Mouse (Mus musculus): Measurements from ENCODE around the gene Gm20388. TPM values are rescaled to one million over a fixed set of nuclear protein-coding genes. Genes with fewer than 3 reads are reported as not detected.

Gene Gm20388
- polyA plus RNA-seq, 1 experiment, result 18.7 TPM

- no peak overlapping the region for H3K4me3 ChIP-seq (replicated peaks; ENCODE audit: insufficient read depth, low read depth, low read length)
- peaks cover 14% of the 10 kb centered on the region for H3K4me1 ChIP-seq (ENCODE audit: control insufficient read depth, insufficient read depth, low read length)
- 83% methylated on average over 14 of the region's 14 CpGs for WGBS
- TF ChIP-seq CTCF (IDR thresholded peaks at IDR 0.05; ENCODE audit: borderline replicate concordance, insufficient read depth, low read depth, low read length), result no peak
- no peak for TF ChIP-seq POLR2A (IDR thresholded peaks at IDR 0.05; ENCODE audit: borderline replicate concordance, insufficient read depth, low read length)
- no peak for DNase-seq
- H3K27me3 ChIP-seq (ENCODE audit: control insufficient read depth, insufficient read depth, low read length), result no peaks in the 10 kb centered on the region
- H3K27ac ChIP-seq (ENCODE audit: insufficient read depth, low read length), result no peak overlapping the region
These were observed 2022.3 kb downstream of the Gm20388 start for GRCm38 (mm10) chr8:121932668-121933520.

GRCm38 (mm10) chr8:121934506-121934905, 2023.9 kb downstream of the Gm20388 start:
- Histone ChIP-seq H3K4me3 (replicated peaks; ENCODE audit: insufficient read depth, low read depth, low read length) (no peak overlapping the region), H3K4me1 (ENCODE audit: control insufficient read depth, insufficient read depth, low read length) (peaks cover 14% of the 10 kb centered on the region), H3K27ac (ENCODE audit: insufficient read depth, low read length) (no peak overlapping the region), H3K27me3 (ENCODE audit: control insufficient read depth, insufficient read depth, low read length) (no peaks in the 10 kb centered on the region)
- peak; percentile 36 to 44 for DNase-seq
- TF ChIP-seq CTCF (IDR thresholded peaks at IDR 0.05; ENCODE audit: borderline replicate concordance, insufficient read depth, low read depth, low read length), result peak; percentile 28; the same call in 1 of the 2 replicates
- TF ChIP-seq POLR2A (IDR thresholded peaks at IDR 0.05; ENCODE audit: borderline replicate concordance, insufficient read depth, low read length), result no peak
- 52% methylated on average over 4 of the region's 4 CpGs for WGBS

- DNase-seq, result no peak
- Histone ChIP-seq H3K27me3 (ENCODE audit: control insufficient read depth, insufficient read depth, low read length) (no peaks in the 10 kb centered on the region), H3K4me1 (ENCODE audit: control insufficient read depth, insufficient read depth, low read length) (peaks cover 14% of the 10 kb centered on the region), H3K4me3 (replicated peaks; ENCODE audit: insufficient read depth, low read depth, low read length) (no peak overlapping the region), H3K27ac (ENCODE audit: insufficient read depth, low read length) (no peak overlapping the region)
- TF ChIP-seq CTCF (IDR thresholded peaks at IDR 0.05; ENCODE audit: borderline replicate concordance, insufficient read depth, low read depth, low read length) (no peak), POLR2A (IDR thresholded peaks at IDR 0.05; ENCODE audit: borderline replicate concordance, insufficient read depth, low read length) (no peak)
These were observed 2024.3 kb downstream of the Gm20388 start for GRCm38 (mm10) chr8:121934923-121935322.

- no peak for TF ChIP-seq POLR2A (IDR thresholded peaks at IDR 0.05; ENCODE audit: borderline replicate concordance, insufficient read depth, low read length)
- peak; percentile 45; the same call in 1 of the 2 replicates for TF ChIP-seq CTCF (IDR thresholded peaks at IDR 0.05; ENCODE audit: borderline replicate concordance, insufficient read depth, low read depth, low read length)
- peak overlapping the region; percentile 19; the same call in 1 of the 2 replicates for H3K27ac ChIP-seq (ENCODE audit: insufficient read depth, low read length)
- DNase-seq, result peak; percentile 78 to 86
- no peaks in the 10 kb centered on the region for H3K27me3 ChIP-seq (ENCODE audit: control insufficient read depth, insufficient read depth, low read length)
- H3K4me3 ChIP-seq (replicated peaks; ENCODE audit: insufficient read depth, low read depth, low read length), result no peak overlapping the region
- WGBS, result 22% methylated on average over 12 of the region's 12 CpGs
- peaks cover 14% of the 10 kb centered on the region for H3K4me1 ChIP-seq (ENCODE audit: control insufficient read depth, insufficient read depth, low read length)
These were observed 2025.0 kb downstream of the Gm20388 start for GRCm38 (mm10) chr8:121935341-121936294.

- H3K27ac ChIP-seq (ENCODE audit: insufficient read depth, low read length), result no peak overlapping the region
- DNase-seq, result no peak
- peaks cover 14% of the 10 kb centered on the region for H3K4me1 ChIP-seq (ENCODE audit: control insufficient read depth, insufficient read depth, low read length)
- 73% methylated on average over 14 of the region's 14 CpGs for WGBS
- H3K4me3 ChIP-seq (replicated peaks; ENCODE audit: insufficient read depth, low read depth, low read length), result no peak overlapping the region
- H3K27me3 ChIP-seq (ENCODE audit: control insufficient read depth, insufficient read depth, low read length), result no peaks in the 10 kb centered on the region
- TF ChIP-seq CTCF (IDR thresholded peaks at IDR 0.05; ENCODE audit: borderline replicate concordance, insufficient read depth, low read depth, low read length) (no peak), POLR2A (IDR thresholded peaks at IDR 0.05; ENCODE audit: borderline replicate concordance, insufficient read depth, low read length) (no peak)
These were observed 2025.8 kb downstream of the Gm20388 start for GRCm38 (mm10) chr8:121936391-121936790.

- TF ChIP-seq CTCF (IDR thresholded peaks at IDR 0.05; ENCODE audit: borderline replicate concordance, insufficient read depth, low read depth, low read length) (no peak), POLR2A (IDR thresholded peaks at IDR 0.05; ENCODE audit: borderline replicate concordance, insufficient read depth, low read length) (no peak)
- no peak overlapping the region for H3K4me3 ChIP-seq (replicated peaks; ENCODE audit: insufficient read depth, low read depth, low read length)
- 92% methylated on average over 7 of the region's 7 CpGs for WGBS
- no peak overlapping the region for H3K27ac ChIP-seq (ENCODE audit: insufficient read depth, low read length)
- H3K27me3 ChIP-seq (ENCODE audit: control insufficient read depth, insufficient read depth, low read length), result no peaks in the 10 kb centered on the region
- peaks cover 14% of the 10 kb centered on the region for H3K4me1 ChIP-seq (ENCODE audit: control insufficient read depth, insufficient read depth, low read length)
- DNase-seq, result no peak
These were observed 2028.1 kb downstream of the Gm20388 start for GRCm38 (mm10) chr8:121938732-121939131.

GRCm38 (mm10) chr8:121943057-121943540, 2032.5 kb downstream of the Gm20388 start:
- DNase-seq, result no peak

More at GRCm38 (mm10) chr8:121943057-121943540, 2032.5 kb downstream of the Gm20388 start:
- Histone ChIP-seq H3K4me1 (ENCODE audit: control insufficient read depth, insufficient read depth, low read length) (peaks cover under 1% of the 10 kb centered on the region; the same call in 1 of the 2 replicates), H3K27ac (ENCODE audit: insufficient read depth, low read length) (no peak overlapping the region), H3K4me3 (replicated peaks; ENCODE audit: insufficient read depth, low read depth, low read length) (no peak overlapping the region), H3K27me3 (ENCODE audit: control insufficient read depth, insufficient read depth, low read length) (no peaks in the 10 kb centered on the region)
- WGBS, result 31% methylated on average over 2 of the region's 2 CpGs
- TF ChIP-seq POLR2A (IDR thresholded peaks at IDR 0.05; ENCODE audit: borderline replicate concordance, insufficient read depth, low read length) (no peak), CTCF (IDR thresholded peaks at IDR 0.05; ENCODE audit: borderline replicate concordance, insufficient read depth, low read depth, low read length) (no peak)
